Mouse (Mus musculus): ENCODE data around the gene Sec24a. TPM values are rescaled to one million over a fixed set of nuclear protein-coding genes. Genes with fewer than 3 reads are reported as not detected.
A peak's percentile ranks its signal among the peaks of the same experiment; 100 is the strongest.
"Not testable (repeated sequence)": the region's sequence is repeated elsewhere in the genome, so short reads cannot be mapped to it uniquely, and the experiment has no call there.

The Sec24a gene
- polyA plus RNA-seq (2016; fragmentation: Nextera tagmentation; extraction: Ambion mirVana), result 14.5 and 15.9 TPM in 2 replicates

DNA sequence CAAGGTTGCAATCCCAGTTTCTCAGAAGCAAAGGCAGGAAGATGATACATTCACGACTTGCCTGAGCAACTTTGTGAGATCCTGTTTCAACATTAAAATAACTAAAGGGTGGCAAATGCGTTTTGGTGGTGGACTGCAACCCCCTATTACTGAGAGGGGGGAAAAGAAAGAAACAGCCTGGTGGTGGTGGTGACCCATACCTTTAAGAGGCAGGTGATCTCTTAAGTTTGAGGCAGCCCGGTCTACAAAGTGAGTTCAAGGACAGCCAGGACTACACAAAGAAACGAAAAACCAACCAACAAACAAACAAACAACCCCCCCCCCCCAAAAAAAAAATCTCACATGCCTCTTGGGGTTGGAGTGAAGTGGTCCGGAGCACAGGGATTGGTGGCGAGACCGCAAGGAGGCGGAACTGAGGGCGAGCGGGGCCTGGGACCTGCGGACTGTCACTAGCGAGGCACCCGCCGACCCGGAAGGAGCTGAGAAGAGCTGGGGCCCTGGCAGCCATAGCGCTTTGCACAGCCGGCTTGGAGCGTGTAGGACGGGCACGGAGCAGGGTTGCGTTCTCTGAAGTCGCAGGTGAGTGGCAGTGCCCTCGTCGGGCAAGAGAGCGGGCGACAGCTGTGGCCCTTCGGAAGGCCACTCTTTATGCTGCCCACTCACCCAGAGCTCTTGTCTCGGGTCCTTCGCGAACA is at the start of gene Sec24a, which contains the start of gene Sar1b:
Gene Sec24a (minus strand): TSS at position 422 of the 695 bp plus-strand sequence.
Gene Sar1b (plus strand): TSS at position 475 of the 695 bp plus-strand sequence.
- H3K9me3 ChIP-seq, result no peaks in the 10 kb centered on the region
- no peak within 1 kb of the TSS for H3K27ac ChIP-seq
- H3K4me2 ChIP-seq (replicated peaks), result peak within 1 kb of the TSS; percentile 94
- 2% methylated on average over 30 of the region's 30 CpGs for WGBS
- ATAC-seq (ENCODE audit: low FRiP score, low read depth), result peak; percentile 88
- H3K36me3 ChIP-seq, result no peaks in the 10 kb centered on the region
- peak within 1 kb of the TSS; percentile 73 for H3K9ac ChIP-seq
- peaks cover 13% of the 10 kb centered on the region for H3K4me1 ChIP-seq
- H3K4me3 ChIP-seq, result peak within 1 kb of the TSS; percentile 75
- no peaks in the 10 kb centered on the region for H3K27me3 ChIP-seq (replicated peaks)

DNA sequence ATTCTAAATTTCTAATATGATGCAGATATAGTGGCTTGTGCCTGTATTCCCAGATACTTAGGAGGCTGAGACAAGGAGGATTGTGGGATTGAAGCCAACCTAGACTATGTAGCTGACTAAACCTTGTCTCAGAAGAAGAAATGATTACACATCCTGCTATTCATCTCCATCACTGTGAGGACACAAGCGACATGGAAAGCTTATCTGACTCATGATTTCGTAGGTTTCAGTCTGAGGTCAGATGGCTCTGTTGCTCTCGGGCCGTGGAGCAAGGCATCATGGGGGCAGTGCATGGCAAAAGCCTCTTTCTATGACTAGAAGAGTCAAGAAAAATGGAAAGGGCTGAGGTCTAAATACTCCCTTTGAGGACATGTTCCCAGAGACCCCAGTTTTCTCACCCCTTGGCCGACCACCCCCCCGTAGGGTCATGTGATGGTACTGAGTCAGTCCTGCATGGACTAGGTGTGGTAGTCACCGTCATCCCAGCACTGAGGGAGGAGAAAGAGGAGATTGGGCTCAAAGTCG is 48.6 kb upstream of the Sec24a start:
- Histone ChIP-seq H3K36me3 (no peaks in the 10 kb centered on the region), H3K27me3 (replicated peaks) (no peaks in the 10 kb centered on the region), H3K9me3 (no peaks in the 10 kb centered on the region), H3K4me1 (no peaks in the 10 kb centered on the region), H3K4me3 (no peak overlapping the region), H3K4me2 (replicated peaks) (no peak overlapping the region), H3K9ac (no peak overlapping the region), H3K27ac (no peak overlapping the region)
- WGBS, result 89% methylated on average over 8 of the region's 8 CpGs
- ATAC-seq (ENCODE audit: low FRiP score, low read depth), result no peak

DNA sequence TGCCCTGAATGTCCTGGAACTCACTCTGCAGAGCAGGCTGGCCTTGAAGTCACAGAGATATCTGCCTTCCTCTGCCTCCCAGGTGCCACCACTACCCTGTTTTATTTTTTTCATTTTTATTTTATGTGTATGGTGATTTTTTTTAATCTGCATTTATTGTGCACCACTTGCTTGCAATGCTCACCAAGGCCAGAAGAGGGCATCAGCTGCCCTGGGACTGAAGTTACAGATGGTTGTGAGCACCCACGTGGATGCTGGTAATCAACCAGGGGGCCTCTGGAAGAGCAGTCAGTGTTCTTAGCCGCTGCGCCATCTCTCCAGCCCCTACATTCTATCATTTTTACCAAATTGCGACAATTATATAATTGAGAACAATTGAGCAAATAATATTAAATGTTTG is 47.8 kb upstream of the Sec24a start:
- H3K36me3 ChIP-seq, result no peaks in the 10 kb centered on the region
- H3K4me3 ChIP-seq, result no peak overlapping the region
- H3K27ac ChIP-seq, result no peak overlapping the region
- no peak for ATAC-seq (ENCODE audit: low FRiP score, low read depth)
- no peak overlapping the region for H3K9ac ChIP-seq
- no peaks in the 10 kb centered on the region for H3K4me1 ChIP-seq
- no peaks in the 10 kb centered on the region for H3K9me3 ChIP-seq
- no peaks in the 10 kb centered on the region for H3K27me3 ChIP-seq (replicated peaks)
- WGBS, result 89% methylated on average over 4 of the region's 4 CpGs
- no peak overlapping the region for H3K4me2 ChIP-seq (replicated peaks)

DNA sequence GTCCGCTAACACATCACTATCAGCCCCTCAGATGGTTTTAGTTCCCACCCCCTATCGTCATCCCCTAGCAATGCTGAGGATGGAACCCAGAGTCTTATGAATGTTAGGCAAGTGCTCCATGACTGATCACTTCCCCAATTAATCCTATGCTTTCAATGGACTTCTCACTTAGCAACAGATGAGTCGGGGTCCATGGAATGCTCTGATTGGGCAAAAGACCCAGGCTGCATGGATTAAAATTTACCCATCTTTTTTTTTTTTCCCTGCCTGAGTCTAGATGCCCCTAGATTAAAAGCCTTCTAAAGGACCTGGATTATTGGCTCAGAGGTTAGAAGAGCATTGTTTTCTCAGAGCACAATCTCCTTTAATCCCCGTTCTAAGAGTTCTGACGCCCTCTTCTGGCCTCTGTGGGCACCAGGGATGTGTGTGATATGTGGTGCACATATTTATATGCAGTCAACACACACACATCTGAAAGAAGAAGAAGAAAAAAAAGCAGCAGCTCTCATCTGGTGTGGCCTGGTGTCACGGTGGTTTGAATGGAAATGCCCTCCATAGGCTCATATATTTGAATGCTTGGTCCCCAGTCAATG is 46.3 kb upstream of the Sec24a start:
- Histone ChIP-seq H3K27ac (no peak overlapping the region), H3K9ac (no peak overlapping the region), H3K4me2 (replicated peaks) (no peak overlapping the region), H3K27me3 (replicated peaks) (no peaks in the 10 kb centered on the region), H3K36me3 (no peaks in the 10 kb centered on the region), H3K4me1 (no peaks in the 10 kb centered on the region), H3K4me3 (no peak overlapping the region), H3K9me3 (no peaks in the 10 kb centered on the region)
- ATAC-seq (ENCODE audit: low FRiP score, low read depth), result no peak
- WGBS, result 65% methylated on average over 6 of the region's 6 CpGs

DNA sequence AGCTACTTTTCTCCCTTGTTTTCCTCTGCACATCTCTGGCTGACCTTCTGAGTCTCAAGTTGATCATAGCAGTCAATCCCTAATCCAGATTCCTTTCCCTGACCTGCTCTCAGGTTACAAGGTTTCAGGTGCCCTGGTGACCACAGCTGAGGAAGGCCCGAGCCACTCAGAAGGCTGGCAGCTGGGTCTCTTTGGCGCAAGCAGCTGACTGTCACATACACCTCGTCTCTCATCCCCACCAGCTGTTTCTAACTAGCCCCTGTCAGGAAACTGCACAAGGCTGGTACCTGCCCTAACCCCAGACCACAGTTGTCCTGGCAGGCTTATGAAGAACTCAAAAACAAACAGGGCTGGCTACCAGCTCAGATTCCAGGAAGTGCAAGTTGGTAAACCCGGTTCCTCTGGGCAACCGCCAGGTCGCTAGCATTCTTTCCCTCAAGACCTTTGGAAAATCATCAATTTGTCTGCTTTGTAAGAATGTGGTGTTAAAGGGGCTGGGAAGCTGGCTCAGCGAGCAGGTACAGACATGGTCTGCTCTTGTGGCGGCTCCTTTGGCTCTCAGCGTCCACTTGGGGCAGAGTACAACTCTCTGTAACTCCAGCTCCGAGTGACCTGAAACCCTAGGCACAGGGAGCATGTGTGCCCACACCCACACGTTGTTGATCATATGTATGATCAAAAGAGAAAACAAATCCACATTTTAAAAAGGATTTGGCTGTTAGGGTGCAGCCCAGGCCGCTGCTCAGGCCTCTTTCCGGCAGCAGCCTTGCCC is 43.9 kb upstream of the Sec24a start:
- WGBS, result 59% methylated on average over 13 of the region's 13 CpGs
- Histone ChIP-seq H3K27ac (no peak overlapping the region), H3K4me3 (no peak overlapping the region), H3K9me3 (no peaks in the 10 kb centered on the region), H3K4me2 (replicated peaks) (no peak overlapping the region), H3K9ac (no peak overlapping the region), H3K36me3 (no peaks in the 10 kb centered on the region), H3K4me1 (no peaks in the 10 kb centered on the region), H3K27me3 (replicated peaks) (no peaks in the 10 kb centered on the region)
- ATAC-seq (ENCODE audit: low FRiP score, low read depth), result no peak

DNA sequence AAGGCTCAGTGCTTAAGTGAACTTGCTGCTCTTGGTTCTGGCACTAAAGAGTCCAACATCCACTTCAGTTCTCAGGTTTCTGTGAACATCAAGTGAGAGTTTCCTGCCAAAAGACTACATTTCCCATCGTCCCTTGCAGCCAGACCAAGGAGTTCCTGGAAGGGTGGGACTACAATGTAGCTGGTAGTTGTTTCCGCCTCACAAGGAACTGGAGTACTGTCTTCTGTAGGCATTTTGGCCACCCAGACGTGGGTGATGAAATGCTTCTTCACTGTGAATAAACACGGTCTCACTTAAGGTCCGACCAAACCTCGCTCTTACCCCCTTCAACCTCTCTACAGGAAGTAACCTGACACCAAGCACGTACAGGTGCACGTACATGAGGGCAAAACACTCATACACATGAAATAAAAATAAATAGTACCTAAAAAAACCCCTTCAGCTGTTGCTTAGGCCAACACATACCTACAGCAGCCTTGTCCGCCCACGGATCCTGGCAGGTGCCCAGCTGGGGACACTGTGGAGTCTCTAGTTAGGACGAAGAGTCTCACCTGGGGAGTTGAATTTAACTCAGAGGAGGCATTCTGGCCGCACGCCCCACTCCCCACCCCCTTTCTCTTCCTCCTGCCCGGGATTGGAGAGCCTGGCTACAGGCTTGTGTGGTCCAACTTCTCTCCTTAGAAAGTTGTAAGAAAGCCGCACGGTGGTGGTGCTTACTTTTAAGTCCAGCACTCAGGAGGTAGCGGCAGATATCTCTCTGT is 42.0 kb upstream of the Sec24a start:
- 26% methylated on average over 17 of the region's 17 CpGs for WGBS
- Histone ChIP-seq H3K27me3 (replicated peaks) (no peaks in the 10 kb centered on the region), H3K9me3 (no peaks in the 10 kb centered on the region), H3K4me3 (peak overlapping the region; percentile 39), H3K4me2 (replicated peaks) (peak overlapping the region; percentile 72), H3K36me3 (no peaks in the 10 kb centered on the region), H3K9ac (peak overlapping the region; percentile 54), H3K27ac (no peak overlapping the region), H3K4me1 (no peaks in the 10 kb centered on the region)
- peak; percentile 70 for ATAC-seq (ENCODE audit: low FRiP score, low read depth)

DNA sequence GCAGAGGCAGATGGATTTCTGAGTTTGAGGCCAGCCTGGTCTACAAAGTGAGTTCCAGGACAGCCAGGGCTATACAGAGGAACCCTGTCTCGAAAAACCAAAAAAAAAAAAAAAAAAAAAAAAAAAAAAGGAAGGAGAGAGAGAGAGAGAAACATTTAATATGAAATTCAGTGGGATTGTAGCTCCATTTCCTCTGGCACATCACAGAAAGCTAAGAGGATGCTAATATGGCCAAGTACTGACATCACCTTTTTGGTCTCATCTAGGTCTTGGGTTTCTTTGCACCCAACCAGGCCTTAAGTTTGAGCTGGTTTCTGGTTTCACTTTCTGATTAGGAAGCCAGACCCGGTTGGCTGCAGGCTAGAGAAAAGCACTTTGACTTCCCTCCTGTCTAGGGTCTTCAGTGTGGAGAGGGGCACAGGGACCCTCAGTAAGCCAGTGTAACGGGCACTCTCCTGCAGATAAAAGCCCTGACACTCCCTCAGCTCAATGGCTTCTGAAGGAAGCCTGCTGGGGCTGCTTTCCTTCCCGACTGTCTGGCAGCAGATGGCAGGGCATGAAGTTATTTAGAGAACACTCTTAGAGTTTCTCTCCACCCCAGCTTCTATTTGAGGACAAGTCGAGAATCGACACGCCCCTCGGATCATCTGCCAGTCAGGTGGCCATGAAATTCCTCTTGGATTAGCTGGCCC is 37.3 kb upstream of the Sec24a start:
- ATAC-seq (ENCODE audit: low FRiP score, low read depth), result no peak
- WGBS, result 54% methylated on average over 8 of the region's 8 CpGs

DNA sequence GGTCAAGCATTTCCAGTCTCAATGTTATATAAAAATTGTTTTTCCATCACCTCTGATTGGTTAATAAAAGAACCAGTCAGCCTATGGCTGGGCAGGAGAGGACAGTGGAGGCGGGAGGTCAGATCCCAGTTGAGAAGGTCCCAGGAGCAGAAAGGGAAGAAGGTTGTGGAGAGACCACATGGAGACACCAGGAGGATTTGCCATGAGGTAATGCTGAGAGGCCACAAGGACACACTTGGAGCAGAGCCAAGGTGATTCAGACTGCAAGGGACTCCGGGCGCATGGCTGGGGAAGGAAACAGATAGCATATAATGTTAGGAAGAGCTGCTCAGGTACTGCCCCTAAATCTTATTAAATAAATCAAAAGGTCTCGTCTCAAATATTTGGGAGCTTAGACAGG is 32.8 kb upstream of the Sec24a start:
- Histone ChIP-seq H3K4me1 (no peaks in the 10 kb centered on the region), H3K27ac (no peak overlapping the region), H3K9ac (no peak overlapping the region), H3K4me3 (no peak overlapping the region), H3K9me3 (no peaks in the 10 kb centered on the region), H3K27me3 (replicated peaks) (no peaks in the 10 kb centered on the region), H3K4me2 (replicated peaks) (no peak overlapping the region), H3K36me3 (peaks cover 15% of the 10 kb centered on the region)
- ATAC-seq (ENCODE audit: low FRiP score, low read depth), result no peak
- 93% methylated on average over 4 of the region's 4 CpGs for WGBS

More for the DNA sequence above, 37.3 kb upstream of the Sec24a start:
- H3K4me3 ChIP-seq, result no peak overlapping the region
- no peaks in the 10 kb centered on the region for H3K4me1 ChIP-seq
- no peaks in the 10 kb centered on the region for H3K9me3 ChIP-seq
- H3K27ac ChIP-seq, result no peak overlapping the region
- H3K27me3 ChIP-seq (replicated peaks), result no peaks in the 10 kb centered on the region
- no peak overlapping the region for H3K4me2 ChIP-seq (replicated peaks)
- no peak overlapping the region for H3K9ac ChIP-seq
- no peaks in the 10 kb centered on the region for H3K36me3 ChIP-seq

DNA sequence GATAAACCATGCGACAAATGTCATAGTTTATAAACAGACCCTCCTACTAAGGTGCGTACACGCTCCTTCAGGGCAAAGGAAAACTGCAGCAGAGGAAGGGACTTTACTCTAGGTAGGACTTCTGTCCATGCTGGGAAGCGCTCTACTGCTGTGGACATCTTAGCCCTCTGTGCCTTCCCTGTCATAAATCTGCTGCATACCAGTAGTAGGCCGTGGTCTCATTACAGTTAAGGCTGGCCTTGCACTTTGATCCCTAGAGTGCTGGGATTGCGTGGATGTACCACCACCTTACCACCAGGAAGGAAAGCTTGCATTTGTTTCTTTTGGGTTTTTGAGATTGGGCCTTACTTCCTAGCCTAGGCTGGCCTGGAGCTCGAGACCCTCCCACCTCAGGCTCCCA is 27.2 kb upstream of the Sec24a start:
- 94% methylated on average over 7 of the region's 7 CpGs for WGBS
- no peaks in the 10 kb centered on the region for H3K9me3 ChIP-seq
- no peak for ATAC-seq (ENCODE audit: low FRiP score, low read depth)
- H3K36me3 ChIP-seq, result peaks cover 55% of the 10 kb centered on the region
- H3K27ac ChIP-seq, result no peak overlapping the region
- H3K4me1 ChIP-seq, result no peaks in the 10 kb centered on the region
- no peak overlapping the region for H3K4me3 ChIP-seq
- H3K4me2 ChIP-seq (replicated peaks), result no peak overlapping the region
- no peaks in the 10 kb centered on the region for H3K27me3 ChIP-seq (replicated peaks)
- H3K9ac ChIP-seq, result no peak overlapping the region

DNA sequence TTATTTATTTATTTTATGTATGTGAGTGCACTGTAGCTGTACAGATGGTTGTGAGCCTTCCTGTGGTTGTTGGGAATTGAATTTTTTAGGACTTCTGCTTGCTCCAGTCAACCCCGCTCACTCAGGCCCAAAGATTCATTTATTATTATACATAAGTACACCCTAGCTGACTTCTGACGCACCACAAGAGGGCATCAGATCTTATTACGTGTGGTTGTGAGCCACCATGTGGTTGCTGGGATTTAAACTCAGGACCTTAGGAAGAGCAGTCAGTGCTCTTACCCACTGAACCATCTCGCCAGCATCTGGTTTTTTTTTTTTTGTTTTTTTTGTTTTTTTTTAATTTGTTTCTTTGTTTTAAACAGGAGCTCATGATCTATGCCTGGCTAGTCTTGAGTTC is 26.3 kb upstream of the Sec24a start:
- peaks cover 58% of the 10 kb centered on the region for H3K36me3 ChIP-seq
- WGBS, result 85% methylated on average over 4 of the region's 4 CpGs

DNA sequence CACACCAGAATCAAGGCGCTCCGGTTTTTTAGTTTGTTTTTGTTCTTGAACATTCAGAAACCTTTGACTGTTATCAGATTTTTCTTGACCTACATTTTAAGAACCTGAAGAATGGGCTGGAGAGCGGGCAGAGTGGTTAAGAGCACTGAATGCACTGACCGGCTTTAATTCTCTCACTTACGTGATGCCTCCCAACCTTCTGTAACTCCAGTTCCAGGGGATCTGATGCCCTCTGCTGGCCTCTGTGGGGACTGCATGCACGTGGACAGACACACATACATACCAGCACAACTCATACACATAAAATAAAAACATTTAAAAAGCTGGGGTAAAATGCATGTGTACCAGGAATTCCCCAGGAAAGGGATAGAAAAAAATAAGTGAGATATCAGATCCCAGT is 22.5 kb upstream of the Sec24a start:
- H3K36me3 ChIP-seq, result peaks cover 69% of the 10 kb centered on the region
- no peaks in the 10 kb centered on the region for H3K9me3 ChIP-seq
- no peak overlapping the region for H3K9ac ChIP-seq
- H3K4me2 ChIP-seq (replicated peaks), result no peak overlapping the region
- WGBS, result 93% methylated on average over 6 of the region's 6 CpGs
- H3K27me3 ChIP-seq (replicated peaks), result no peaks in the 10 kb centered on the region
- H3K4me3 ChIP-seq, result no peak overlapping the region
- no peak for ATAC-seq (ENCODE audit: low FRiP score, low read depth)
- no peaks in the 10 kb centered on the region for H3K4me1 ChIP-seq
- H3K27ac ChIP-seq, result no peak overlapping the region

More for the DNA sequence above, 26.3 kb upstream of the Sec24a start:
- not testable (repeated sequence) for ATAC-seq (ENCODE audit: low FRiP score, low read depth); H3K27me3 ChIP-seq (replicated peaks); H3K4me2 ChIP-seq (replicated peaks); H3K4me1 ChIP-seq; H3K9me3 ChIP-seq; H3K27ac ChIP-seq; H3K4me3 ChIP-seq; H3K9ac ChIP-seq
